Mouse (Mus musculus) myocyte (in vitro differentiated cells): ENCODE data around the gene Cavin2.

ENCODE experiments used
- CEBPB ChIP-seq: IDR thresholded peaks from 2 replicates; pipeline ENCODE4 v1.6.1; 2011; ENCODE audit warnings: mild to moderate bottlenecking, moderate library complexity; ENCODE audit not compliant: poor library complexity, insufficient read depth, severe bottlenecking
- MAX ChIP-seq: IDR thresholded peaks from one replicate; pipeline ENCODE4 v1.6.1; 2011; ENCODE audit warnings: low read depth, mild to moderate bottlenecking, control low read depth
- MYOD1 ChIP-seq, 3 experiments: IDR thresholded peaks; one replicate each; pipeline ENCODE4 v1.6.1; 2011; ENCODE audit warnings: control low read depth in 2 of 3, low read depth in 2 of 3, mild to moderate bottlenecking in 2 of 3, moderate library complexity in 1 of 3; ENCODE audit not compliant: insufficient read length in 2 of 3, control insufficient read depth in 1 of 3
- POLR2A ChIP-seq: IDR thresholded peaks from one replicate; pipeline ENCODE4 v1.6.1; 2011; ENCODE audit warnings: low read depth, mild to moderate bottlenecking, control low read depth, moderate library complexity; ENCODE audit not compliant: insufficient read length
- USF1 ChIP-seq: IDR thresholded peaks from one replicate; pipeline ENCODE4 v1.6.1; 2011; ENCODE audit warnings: low read depth, mild to moderate bottlenecking, control low read depth, moderate library complexity

GRCm38 (mm10) chr1:51323506-51323905, 34.6 kb downstream of the Cavin2 start:
- no peak for TF ChIP-seq MYOD1 (IDR thresholded peaks at IDR 0.05; ENCODE audit: control insufficient read depth in 1 of 3, insufficient read length in 2 of 3, low read depth in 2 of 3)
- TF ChIP-seq USF1 = no peak
- no peak for TF ChIP-seq POLR2A
- no peak for TF ChIP-seq MAX
- TF ChIP-seq CEBPB = no peak
